Mouse (Mus musculus): ENCODE results near the gene Gfral. TPM values are rescaled to one million over a fixed set of nuclear protein-coding genes. Genes with fewer than 3 reads are reported as not detected.
"Not testable (repeated sequence)": the region's sequence is repeated elsewhere in the genome, so short reads cannot be mapped to it uniquely, and the experiment has no call there.

The Gfral gene
- polyA plus RNA-seq, 1 experiment from 2014 or later: not detected

- H3K9me3 ChIP-seq (replicated peaks): no peaks in the 10 kb centered on the region
- H3K4me2 ChIP-seq (replicated peaks): no peak overlapping the region
- 69% methylated on average over 4 of the region's 4 CpGs for WGBS
- no peaks in the 10 kb centered on the region for H3K4me1 ChIP-seq
- no peak overlapping the region for H3K4me3 ChIP-seq (replicated peaks)
- H3K27ac ChIP-seq (replicated peaks): no peak overlapping the region
- no peak for ATAC-seq (ENCODE audit: insufficient number of reproducible peaks, low FRiP score, low TSS enrichment, low read depth)
- H3K27me3 ChIP-seq: no peaks in the 10 kb centered on the region
- H3K36me3 ChIP-seq: no peaks in the 10 kb centered on the region
- no peak overlapping the region for H3K9ac ChIP-seq
These were observed 89.2 kb downstream of the Gfral start for GRCm38 (mm10) chr9:76124249-76124648.

- H3K9me3 ChIP-seq (replicated peaks); ATAC-seq (ENCODE audit: insufficient number of reproducible peaks, low FRiP score, low TSS enrichment, low read depth); H3K27me3 ChIP-seq; H3K4me3 ChIP-seq (replicated peaks); H3K9ac ChIP-seq; H3K36me3 ChIP-seq; H3K4me1 ChIP-seq; H3K4me2 ChIP-seq (replicated peaks); H3K27ac ChIP-seq (replicated peaks): not testable (repeated sequence)
- WGBS: 2% methylated on average over 2 of the region's 2 CpGs
These were observed 90.6 kb downstream of the Gfral start for GRCm38 (mm10) chr9:76122888-76123287.

Other genes with a start within 250 kb of the Gfral start
- 2.4 and 3.2 TPM in 2 replicates for gene Hmgcll1, start 198.8 kb downstream of the Gfral start, polyA plus RNA-seq (2015; fragmentation: Nextera tagmentation; extraction: Ambion mirVana)
- gene Hcrtr2, start 110.2 kb upstream of the Gfral start, polyA plus RNA-seq (2015; fragmentation: Nextera tagmentation; extraction: Ambion mirVana): 0.43 and 0.88 TPM in 2 replicates